Mouse (Mus musculus) large intestine, adult 2 months (tissue): Measurements from ENCODE around the gene Rftn1. TPM values are rescaled to one million over a fixed set of nuclear protein-coding genes. Genes with fewer than 3 reads are reported as not detected.

Experiments
- DNase-seq: peaks from one replicate; pipeline ENCODE4 v3.0.0-alpha.2; 2012; ENCODE audit warnings: low read depth, low spot score
- WGBS: fragments of 180-500 bp; shearing (Covaris S2); methylation state at CpG from one replicate; pipeline ENCODE4 v1.1.7; 2018; 5-methylcytosine and 5-hydroxymethylcytosine counted together
- polyA plus RNA-seq: library from polyadenylated mRNA; depleted of rRNA; stranded (reverse); fragments of >200 nt; gene quantifications from 2 replicates; pipeline ENCODE4 v1.2.3, GENCODE M21; 2012

Rftn1 gene
- polyA plus RNA-seq, 1 experiment, result 11.6 TPM

- WGBS, result 83% methylated on average over 3 of the region's 3 CpGs
- DNase-seq, result no peak
Measured at GRCm38 (mm10) chr17:50101416-50101815, 89.1 kb downstream of the Rftn1 start.

GRCm38 (mm10) chr17:50100070-50100469 lies 90.4 kb downstream of the Rftn1 start:
- no peak for DNase-seq
- 64% methylated on average over 12 of the region's 12 CpGs for WGBS

GRCm38 (mm10) chr17:50099378-50099777 lies 91.1 kb downstream of the Rftn1 start:
- WGBS, result 59% methylated on average over 8 of the region's 8 CpGs
- no peak for DNase-seq

- 77% methylated on average over 6 of the region's 6 CpGs for WGBS
- no peak for DNase-seq
Measured at GRCm38 (mm10) chr17:50098297-50098696, 92.2 kb downstream of the Rftn1 start.

GRCm38 (mm10) chr17:50097831-50098230 lies 92.6 kb downstream of the Rftn1 start:
- DNase-seq, result no peak
- WGBS, result 76% methylated on average over 5 of the region's 5 CpGs

- DNase-seq, result no peak
- WGBS, result 91% methylated on average over 4 of the region's 4 CpGs
Measured at GRCm38 (mm10) chr17:50096305-50096704, 94.2 kb downstream of the Rftn1 start.

- DNase-seq, result no peak
Measured at GRCm38 (mm10) chr17:50094596-50094995, 95.9 kb downstream of the Rftn1 start.

- DNase-seq, result no peak
- 78% methylated on average over 5 of the region's 5 CpGs for WGBS
Measured at GRCm38 (mm10) chr17:50094077-50094476, 96.4 kb downstream of the Rftn1 start.

GRCm38 (mm10) chr17:50093356-50093755 lies 97.1 kb downstream of the Rftn1 start:
- DNase-seq, result no peak
- WGBS, result 47% methylated on average over 3 of the region's 3 CpGs

- WGBS, result 79% methylated on average over 8 of the region's 8 CpGs
- no peak for DNase-seq
Measured at GRCm38 (mm10) chr17:50092848-50093247, 97.6 kb downstream of the Rftn1 start.

GRCm38 (mm10) chr17:50091829-50092228 lies 98.6 kb downstream of the Rftn1 start:
- no peak for DNase-seq
- 62% methylated on average over 6 of the region's 6 CpGs for WGBS

- WGBS, result 82% methylated on average over 8 of the region's 8 CpGs
- no peak for DNase-seq
Measured at GRCm38 (mm10) chr17:50089725-50090124, 100.7 kb downstream of the Rftn1 start.

- WGBS, result 86% methylated on average over 3 of the region's 3 CpGs
- no peak for DNase-seq
Measured at GRCm38 (mm10) chr17:50088054-50088453, 102.4 kb downstream of the Rftn1 start.

GRCm38 (mm10) chr17:50086887-50087286 lies 103.6 kb downstream of the Rftn1 start:
- DNase-seq, result no peak
- 67% methylated on average over 4 of the region's 4 CpGs for WGBS

GRCm38 (mm10) chr17:50084721-50085120 lies 105.8 kb downstream of the Rftn1 start:
- 81% methylated on average over 6 of the region's 6 CpGs for WGBS
- no peak for DNase-seq

- no peak for DNase-seq
- 74% methylated on average over 4 of the region's 4 CpGs for WGBS
Measured at GRCm38 (mm10) chr17:50083937-50084336, 106.5 kb downstream of the Rftn1 start.

GRCm38 (mm10) chr17:50082947-50083346 lies 107.5 kb downstream of the Rftn1 start:
- DNase-seq, result no peak
- 83% methylated on average over 3 of the region's 3 CpGs for WGBS

- WGBS, result 78% methylated on average over 9 of the region's 9 CpGs
Measured at GRCm38 (mm10) chr17:50081647-50082046, 108.8 kb downstream of the Rftn1 start.

GRCm38 (mm10) chr17:50080991-50081390 lies 109.5 kb downstream of the Rftn1 start:
- DNase-seq, result no peak
- 65% methylated on average over 4 of the region's 4 CpGs for WGBS

More at GRCm38 (mm10) chr17:50081647-50082046, 108.8 kb downstream of the Rftn1 start:
- DNase-seq, result no peak

GRCm38 (mm10) chr17:50078749-50079148 lies 111.7 kb downstream of the Rftn1 start:
- 85% methylated on average over 6 of the region's 6 CpGs for WGBS
- no peak for DNase-seq

- DNase-seq, result no peak
- 90% methylated on average over 23 of the region's 23 CpGs for WGBS
Measured at GRCm38 (mm10) chr17:50072982-50073965, 117.2 kb downstream of the Rftn1 start.
